Mouse (Mus musculus) CD4-positive, CD25-positive, alpha-beta regulatory T cell, adult 2 months (primary cell): ENCODE data around the gene Fam83f.
A peak's percentile ranks its signal among the peaks of the same experiment; 100 is the strongest.

ENCODE experiments used
- DNase-seq: peaks from one replicate; pipeline ENCODE4 v3.0.0-alpha.2; 2012; ENCODE audit warnings: low read depth, low spot score

The Fam83f gene

DNA sequence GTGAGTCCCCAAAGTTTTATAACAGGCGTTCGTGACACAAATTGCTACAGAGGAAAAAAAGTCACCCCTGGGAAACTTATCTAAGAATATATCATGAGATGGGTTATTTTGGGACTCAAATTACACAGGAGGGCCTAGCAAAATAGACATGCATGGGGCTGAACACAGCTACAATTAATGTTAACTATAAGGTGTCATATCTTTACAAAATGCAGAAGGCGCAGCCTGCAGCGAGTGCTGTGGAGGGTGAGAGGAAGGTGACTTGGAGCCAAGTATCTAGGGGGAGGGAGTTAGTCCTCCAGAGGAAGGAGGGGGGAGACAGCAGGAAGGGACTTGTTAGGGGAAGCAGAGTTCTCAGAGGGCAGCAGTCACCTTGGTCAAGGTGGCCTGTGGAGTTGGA is 7.2 kb upstream of the Fam83f start:
- DNase-seq, result no peak

DNA sequence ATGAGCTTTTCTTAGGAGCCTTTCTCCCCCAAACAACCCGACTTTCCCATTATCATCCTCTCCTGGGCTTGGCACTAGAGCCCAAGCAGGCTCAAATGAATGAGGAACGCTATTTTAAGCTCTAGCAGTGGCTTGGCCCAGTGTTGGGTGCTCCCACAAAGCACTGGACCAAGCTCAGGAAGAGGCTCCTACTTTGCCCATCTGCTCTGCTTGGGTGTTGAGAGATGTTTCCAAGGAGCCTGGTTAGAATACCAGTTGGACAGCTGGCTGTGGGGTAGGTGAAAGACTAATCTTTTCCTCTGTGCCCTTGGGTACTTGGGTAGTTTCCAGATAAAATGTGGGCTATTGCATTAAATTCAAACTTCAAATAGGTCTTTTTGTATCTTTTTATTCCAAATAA is 1.2 kb downstream of the Fam83f start:
- DNase-seq, result no peak

DNA sequence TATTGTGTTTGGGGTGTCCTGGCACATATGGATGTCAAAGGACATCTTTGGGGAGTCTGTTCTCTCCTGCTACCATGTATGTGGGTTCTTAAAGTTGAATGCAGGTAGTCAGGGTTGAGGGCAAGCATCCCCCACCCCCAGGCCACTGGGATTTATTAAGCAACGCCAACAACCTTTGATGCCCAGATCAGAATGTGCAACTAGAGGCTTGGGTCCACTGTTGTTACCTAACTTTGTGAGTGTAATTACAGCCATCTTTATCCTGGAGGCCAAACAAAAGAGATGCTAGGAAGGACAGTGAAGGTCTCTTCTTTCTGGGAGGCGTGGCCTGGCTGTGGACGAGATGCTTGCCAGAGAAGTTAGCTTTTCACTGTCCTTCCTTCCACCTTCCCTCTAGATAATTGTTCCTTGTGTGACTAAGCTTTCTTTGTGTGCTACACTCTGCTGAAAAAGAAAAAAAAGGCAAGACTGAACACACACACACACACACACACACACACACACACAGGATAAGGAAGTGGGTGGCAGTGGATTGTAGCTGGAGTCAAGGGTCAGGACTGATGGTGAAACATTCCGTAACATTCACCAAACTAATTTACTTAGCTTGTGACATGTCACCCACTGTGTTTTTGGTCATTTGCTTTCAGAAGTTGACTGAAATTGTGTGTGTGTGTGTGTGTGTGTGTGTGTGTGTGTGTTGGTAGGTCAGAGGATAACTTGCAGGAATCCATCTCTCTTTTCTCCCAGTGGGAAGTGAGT is 1.9 kb downstream of the Fam83f start:
- DNase-seq, result no peak

DNA sequence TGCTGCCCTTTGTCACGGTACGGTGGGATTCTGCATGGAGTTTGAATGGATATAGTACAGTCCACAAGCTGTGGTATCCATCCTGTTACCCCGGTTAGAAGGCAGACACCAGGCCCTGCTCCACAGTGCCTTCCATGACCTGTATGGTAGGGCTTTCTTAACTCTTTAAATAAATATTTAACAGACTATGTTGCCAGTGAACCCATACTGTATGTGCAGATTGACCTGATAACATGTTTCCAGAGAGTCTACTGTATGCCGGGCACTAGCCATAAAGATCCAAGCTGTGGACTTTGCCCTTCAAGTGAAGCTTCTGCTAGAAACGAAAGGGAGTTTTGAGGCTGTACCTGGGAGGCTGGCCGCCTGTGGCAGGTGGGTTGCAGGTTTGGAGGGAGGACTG is 3.1 kb downstream of the Fam83f start:
- DNase-seq, result no peak

DNA sequence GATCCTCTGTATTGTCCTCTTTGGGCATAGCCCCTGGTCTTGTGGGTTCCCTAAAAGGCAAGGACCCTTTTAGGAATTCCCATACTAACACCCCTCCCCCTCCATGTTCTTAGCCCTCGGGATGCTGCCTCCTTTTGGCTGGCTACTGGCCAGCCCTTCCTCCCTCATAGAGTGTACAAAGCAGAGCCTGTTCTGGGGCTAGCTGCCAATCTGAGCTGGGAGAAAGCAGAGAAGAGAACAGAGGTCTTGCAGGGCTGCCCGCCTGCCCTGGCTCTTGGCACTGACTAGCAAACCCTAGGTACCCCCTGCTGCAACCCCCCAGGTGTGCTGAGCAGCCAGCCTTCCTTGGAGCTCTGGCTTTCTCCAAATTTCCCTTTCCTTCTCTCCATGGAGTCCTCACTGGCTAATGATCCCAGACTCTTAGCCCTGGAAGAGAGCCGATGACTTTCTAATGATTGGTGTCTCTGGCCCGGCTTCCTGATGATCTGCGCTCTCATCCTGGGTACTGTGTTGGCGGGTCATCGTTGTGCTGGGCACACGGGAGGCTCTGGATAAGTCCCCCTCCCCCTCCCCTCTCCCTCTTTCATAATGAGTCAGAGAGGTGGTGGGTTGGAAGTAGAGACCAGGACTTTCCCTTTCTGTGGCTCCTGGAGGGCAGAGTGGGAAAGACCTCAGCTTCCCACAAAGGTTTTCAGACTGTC is 8.0 kb downstream of the Fam83f start:
- no peak for DNase-seq

DNA sequence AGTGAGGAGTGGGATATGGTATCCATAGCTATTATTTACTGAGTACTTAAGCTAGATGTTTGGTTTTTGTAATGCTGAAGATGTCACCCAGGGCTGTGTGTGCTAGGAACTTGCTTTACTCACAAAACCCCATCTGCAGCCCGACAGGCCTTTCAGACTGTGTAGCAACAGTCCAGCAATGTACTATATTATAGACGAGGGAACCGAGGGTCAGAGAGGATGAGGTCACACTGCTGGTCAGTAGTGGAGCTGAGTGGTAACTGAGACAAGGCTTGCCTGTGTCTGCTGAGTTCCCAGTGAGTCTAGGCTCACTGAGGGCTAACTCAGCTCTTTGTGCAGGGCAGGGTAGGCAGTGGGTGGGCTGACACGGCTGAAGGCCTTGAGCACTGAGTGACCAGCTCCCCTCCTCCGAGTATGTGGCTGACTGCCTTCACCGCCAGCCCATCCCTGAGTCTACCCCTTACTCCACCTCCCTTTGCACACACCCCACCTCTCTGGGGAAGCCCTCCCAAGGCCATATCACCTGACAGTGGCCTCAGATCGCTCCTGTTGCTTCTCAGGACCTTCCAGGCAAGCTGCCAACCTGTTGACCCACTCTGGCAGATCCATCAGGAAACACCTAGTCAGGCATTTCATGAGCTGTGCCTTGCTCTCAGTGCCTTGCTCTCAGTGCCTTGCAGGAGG is 8.8 kb downstream of the Fam83f start:
- no peak for DNase-seq

DNA sequence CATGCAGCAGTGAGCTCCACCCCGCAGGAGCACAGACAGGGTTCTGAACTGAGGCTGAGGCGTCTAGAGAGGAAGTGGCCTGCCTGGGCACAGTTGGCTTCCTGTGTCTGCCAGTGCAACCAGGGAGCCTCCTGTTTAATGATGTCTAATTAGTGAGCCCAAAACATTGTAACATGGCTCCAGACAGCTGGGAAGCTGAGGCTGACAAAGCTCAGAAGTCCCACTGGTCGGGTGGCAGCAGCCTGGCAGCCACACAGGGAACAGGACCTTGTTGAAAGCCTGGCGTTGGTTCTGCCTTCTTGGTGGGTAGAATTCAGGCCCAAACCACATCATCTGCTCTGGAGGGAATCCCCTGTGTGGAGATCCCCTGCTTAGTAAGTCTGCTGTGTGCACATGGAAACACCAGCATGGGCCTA is 9.8 kb downstream of the Fam83f start:
- peak; percentile 78 for DNase-seq

DNA sequence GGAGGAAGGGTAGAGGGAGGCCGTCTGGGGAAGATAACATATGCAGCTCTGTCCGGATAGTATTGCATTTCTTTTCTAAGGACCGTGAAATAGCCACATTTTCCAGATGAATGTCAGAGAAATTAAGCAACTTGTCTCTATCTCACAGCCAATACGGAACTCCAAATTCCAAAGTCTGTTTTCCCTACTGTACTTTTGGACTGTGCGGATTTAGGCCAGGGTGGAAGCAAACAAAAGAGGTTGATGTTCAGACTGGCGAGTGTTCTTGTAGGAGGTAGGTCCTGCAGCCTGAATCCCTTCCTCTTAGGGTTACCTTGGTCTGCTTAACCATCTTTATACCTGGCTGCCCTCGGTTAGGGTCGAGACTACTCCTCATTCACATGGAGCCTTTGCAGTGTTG is 10.7 kb downstream of the Fam83f start:
- no peak for DNase-seq

DNA sequence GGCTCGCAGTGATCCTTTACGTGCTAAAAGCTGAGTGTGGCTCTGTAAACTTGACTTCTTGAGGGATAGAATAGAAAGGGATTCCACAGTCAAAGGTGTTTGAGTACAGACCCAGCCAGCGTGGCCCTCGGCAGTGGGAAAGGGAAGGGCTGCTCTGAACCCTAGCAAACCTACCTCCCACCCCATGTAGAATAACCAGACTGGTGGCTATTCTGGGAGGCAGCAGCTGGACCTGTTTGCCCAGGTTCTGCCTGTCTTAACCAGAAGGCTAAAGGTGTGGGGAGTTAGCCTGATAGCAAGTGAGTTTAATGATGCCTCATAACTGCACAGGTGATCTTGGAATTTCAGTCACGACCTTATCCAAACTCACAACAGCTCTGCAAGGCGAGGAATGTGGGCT is 11.5 kb downstream of the Fam83f start:
- DNase-seq, result no peak

DNA sequence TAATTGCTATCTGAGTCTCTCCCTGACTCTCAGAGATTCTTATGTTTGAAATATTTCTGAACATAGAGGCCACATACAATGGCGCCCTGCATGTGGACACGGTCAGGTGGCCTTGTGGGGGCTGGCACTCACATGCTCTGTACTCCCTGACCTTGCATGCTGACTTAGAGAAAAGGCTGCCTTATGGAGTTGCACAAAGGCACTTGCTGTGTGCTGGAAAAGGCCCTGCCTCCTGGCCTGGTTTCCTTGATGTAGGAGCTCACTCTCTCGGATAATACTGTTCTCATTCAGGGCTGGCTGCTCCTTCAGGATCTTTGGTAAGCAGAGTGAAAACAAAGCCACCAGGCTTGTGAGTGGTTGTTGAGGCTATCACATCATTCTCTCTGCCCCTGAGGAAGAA is 12.3 kb downstream of the Fam83f start:
- no peak for DNase-seq

DNA sequence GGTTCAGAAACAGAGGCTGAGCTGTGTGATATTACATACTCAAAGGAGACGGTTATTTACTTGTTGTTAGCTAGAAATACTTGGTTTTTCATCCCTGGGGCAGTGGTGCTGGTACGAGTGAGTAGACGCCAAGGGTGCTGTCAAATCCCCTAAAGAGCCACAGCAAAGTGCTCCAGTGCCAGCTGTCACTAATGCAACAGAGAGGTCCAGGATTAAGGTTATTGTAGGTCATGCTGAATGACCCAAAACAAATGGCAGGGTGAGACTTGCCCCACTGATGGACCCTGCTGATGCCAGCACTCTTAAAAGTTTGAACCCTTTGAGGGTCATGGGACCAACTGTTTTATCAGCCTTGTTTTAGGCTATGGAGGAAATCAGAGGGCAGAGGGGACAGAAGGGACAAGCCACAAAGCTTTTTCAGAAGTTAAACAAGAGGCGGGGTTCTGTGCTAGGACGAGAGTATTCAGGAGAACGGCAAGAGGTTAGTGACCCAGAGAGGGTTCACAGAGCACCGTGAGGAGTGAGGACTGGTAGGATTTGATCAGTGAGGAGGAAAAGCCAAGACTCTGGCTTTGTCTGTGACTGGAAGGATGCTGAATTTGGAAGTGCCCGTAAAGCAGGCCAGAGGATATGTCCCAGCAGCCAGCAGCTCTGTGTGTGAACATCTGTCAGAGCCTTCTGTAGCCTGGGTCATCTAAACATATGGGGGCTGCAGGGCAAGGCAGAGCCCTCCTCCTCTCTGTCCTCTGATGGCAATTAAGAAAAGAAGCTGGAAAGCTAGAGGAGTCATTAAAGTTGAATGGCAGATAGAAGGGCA is 13.3 kb downstream of the Fam83f start:
- DNase-seq, result no peak

DNA sequence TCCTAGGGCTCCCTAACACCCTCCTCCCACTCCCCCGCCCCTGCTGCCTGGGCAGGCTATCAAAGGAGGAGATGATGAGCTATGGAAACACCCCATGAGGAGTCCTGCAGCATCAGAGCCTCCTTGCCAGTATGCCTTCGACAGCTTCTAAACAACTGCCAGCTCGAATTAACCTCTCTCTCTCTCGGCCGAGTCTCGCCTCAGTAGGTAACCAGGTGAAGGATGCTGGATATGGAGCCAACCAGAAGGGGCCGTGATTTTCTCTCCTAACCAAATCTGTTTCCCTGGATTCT is 13.9 kb downstream of the Fam83f start:
- no peak for DNase-seq

DNA sequence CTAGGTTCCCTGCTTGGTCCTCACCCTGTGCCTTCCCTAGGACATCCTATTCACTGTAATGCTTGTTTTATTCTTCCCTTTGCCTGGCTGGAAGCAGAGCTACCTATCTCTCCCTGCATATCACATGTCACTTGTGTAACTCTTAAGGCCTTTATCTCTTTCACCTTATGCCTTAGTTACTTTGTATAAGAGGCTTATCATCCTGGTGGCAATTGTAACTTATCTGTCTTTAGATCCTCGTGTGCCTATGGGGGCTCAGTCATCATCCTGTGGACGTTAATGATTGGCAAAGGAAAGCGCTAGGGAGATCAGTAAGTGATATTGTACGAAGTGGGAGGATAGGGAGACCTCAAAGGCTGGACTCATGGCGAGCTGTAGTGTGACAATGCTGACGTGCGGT is 16.9 kb downstream of the Fam83f start:
- no peak for DNase-seq

DNA sequence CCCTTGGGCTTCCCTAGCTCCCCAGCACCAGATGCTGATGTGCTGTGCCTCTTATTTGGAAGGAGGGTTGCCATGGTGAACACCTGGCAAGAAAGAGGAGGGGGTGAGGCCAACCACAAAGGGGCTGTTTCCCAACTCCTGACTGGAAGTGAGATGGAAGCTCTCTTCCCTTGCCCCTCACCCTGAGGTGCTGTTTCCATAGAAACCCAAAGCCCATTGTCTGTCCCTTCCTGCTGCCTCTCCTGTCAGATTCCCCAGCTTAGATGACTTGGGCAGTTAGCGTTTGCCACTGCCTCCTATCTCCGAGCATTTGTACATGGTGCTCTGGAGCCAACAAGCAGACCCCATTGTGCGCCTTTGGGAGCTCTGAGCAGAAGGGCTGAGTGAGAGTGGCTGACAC is 21.8 kb downstream of the Fam83f start:
- DNase-seq, result no peak

DNA sequence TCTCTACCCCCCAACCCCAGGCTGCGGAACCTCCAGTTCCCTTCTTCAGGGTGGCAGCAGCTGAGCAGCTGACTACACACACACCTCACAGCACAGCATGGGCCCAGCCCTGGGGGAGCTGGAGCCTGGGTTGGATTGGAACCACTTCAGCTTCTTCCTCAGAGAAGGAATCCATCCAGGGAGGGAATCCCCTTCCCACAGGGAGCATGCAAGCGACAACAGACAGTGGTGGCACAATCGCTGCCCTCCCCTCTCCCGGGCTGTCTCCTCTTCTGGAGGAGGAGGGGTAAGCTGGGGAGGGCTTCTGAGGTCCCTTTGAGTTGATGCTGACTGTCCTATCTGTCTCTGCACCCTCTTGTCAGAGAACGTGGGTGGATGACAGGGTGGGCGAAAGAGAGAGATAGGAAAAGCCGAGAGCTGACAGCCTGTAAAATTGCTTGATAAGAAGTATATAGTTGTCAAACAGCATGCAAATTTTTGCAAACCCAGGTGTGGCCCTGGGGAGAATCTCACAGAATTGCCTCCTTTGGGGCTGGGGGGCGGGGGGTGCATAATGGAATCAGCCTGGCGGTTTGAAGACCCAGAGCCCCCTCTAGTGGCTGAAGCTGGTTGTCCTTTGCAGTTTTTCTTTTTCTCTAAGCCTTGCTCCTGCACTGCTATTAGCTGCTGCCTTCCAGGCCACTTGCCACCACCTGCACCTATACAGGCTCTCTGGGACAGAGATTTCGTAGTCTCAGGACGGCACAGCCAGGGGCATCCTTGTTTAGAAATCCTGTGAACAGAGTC is 22.7 kb downstream of the Fam83f start:
- peak; percentile 87 for DNase-seq

DNA sequence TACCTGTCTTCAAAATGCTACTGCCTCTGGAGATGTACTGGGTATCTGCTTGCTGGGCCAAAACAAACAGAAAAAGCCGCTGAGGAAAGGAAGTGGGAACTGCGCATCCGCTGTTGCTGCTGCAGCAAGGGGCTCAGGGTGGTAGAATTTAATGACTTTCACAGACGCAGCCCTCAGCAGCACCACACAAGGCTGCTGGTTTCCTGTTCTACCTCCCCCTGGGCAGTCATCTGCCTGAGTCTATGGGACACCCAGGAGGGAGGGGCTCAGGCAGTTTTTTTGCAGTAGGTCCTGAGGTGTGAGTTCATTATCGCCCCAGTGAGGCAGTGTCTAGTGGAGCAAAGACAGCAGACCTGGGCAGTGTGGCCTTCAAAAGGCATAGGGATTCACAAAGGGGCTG is 25.9 kb downstream of the Fam83f start:
- peak; percentile 81 for DNase-seq

DNA sequence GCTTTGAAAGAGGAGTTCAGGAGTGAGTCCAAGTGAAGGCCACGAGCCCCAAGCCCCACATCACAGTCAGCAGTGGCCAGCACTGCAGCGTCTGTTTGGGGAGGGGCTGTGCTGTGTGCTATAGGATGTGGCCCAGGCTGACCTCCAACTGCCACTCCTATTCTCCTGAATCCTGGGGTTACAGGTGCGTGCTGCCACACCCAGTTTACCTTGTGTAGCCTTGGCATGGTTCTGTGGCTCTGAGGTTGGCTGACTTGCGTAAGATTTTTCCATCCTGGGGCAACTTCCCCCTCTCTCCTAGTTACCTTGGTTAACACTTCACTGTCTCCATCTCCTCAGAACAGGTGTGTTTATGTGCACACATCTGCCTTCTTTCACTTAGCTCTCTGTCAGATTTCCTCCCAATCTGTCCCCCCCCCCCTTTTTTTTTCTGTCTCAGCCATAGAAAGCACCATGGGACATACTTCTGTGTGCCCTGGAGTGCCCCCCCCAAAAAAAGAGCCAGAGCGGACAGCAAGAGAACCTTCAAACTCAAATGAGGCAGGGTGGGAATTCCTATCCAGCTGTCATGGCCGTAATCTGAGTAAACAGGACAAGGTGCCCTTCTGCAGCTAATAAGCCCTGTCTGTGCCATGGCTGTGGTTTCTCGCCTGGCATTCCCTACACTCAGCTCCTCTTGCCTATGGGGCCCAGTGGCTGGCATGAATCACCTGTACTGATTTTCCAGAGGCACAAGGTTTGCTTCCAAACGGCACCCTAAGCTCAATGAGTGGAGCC is 30.0 kb downstream of the Fam83f start:
- no peak for DNase-seq

DNA sequence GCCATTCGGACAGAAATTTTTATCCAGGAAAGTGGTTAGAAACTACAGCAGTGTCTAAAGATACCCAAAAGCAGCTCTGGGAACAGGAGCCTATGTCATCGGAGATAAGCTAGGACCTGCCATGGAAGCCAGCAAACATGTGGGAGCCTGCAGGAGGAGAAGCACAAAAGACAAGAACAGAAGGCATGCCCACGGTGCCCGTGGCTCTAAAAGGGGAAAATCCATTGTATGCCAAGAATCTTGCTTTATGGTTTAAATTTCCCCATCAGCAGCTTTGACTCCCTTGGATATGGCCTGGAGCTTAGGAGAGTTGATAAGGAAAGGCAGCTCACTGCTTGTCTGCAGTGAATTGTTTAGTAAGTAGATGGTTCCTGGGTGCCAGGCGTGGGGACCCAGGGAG is 31.3 kb downstream of the Fam83f start:
- no peak for DNase-seq

DNA sequence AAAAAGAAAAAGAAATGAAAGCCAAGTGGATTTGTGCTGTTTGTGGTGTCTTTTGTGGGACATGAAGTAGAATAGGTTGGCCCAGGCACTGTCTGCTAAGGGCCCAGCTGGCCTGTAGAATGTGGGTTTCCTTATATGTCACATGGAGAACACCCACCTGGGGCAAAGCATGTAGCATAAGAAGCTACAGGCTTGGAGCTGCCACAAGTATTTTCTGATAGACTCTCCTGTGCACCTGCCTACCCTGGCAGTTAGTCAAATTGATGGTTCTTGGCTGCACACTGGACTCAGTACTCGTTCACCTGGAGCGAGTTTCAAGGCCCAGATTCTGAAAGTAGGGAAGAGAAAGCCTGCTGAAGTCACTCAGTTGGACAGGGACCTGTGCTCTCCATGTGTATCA is 31.8 kb downstream of the Fam83f start:
- no peak for DNase-seq

DNA sequence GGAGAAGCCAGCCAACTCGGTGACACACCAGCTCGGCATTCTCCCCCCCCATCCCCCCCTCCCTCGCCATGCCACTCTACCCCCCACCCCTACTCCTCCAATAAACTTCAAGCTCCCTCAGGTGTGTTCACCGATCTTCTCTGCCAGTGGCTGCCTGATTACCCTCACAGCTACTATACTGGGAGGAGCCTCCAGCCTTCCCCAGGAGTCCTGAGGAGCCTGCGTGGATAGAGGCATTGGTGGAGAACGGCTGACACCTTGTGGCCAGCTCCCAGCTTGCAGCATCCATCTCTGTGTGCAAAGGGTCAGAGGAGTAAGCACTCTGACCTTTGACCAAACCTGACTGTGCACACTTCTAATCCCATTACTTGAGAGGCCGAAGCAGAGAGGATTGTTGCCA is 32.6 kb downstream of the Fam83f start:
- DNase-seq, result peak; percentile 90
